Mouse (Mus musculus) embryonic facial prominence, embryonic 10.5 days (tissue): ENCODE data around the gene Gpm6a. TPM values are rescaled to one million over a fixed set of nuclear protein-coding genes. Genes with fewer than 3 reads are reported as not detected.

Experiments used
- DNase-seq: peaks from one replicate; pipeline ENCODE4 v3.0.0-alpha.2; 2017; ENCODE audit warnings: low spot score
- H3K27ac ChIP-seq: fragments of 300-500 bp; sonication (generic); replicated peaks from 2 replicates; pipeline ENCODE4 v1.5.1; 2016; ENCODE audit warnings: mild to moderate bottlenecking
- H3K27me3 ChIP-seq: fragments of 300-500 bp; sonication (generic); replicated peaks from 2 replicates; pipeline ENCODE4 v1.6.1; 2016; ENCODE audit warnings: low read depth, mild to moderate bottlenecking; ENCODE audit not compliant: poor library complexity, severe bottlenecking
- H3K36me3 ChIP-seq: fragments of 300-500 bp; sonication (generic); replicated peaks from 2 replicates; pipeline ENCODE4 v1.6.1; 2016; ENCODE audit warnings: mild to moderate bottlenecking, moderate library complexity
- H3K4me1 ChIP-seq: fragments of 300-500 bp; sonication (generic); 2 replicates; pipeline ENCODE4 v1.6.1; 2016
- H3K4me3 ChIP-seq: fragments of 300-500 bp; sonication (generic); 2 replicates; pipeline ENCODE4 v1.5.1; 2016; ENCODE audit warnings: mild to moderate bottlenecking, moderate library complexity
- H3K9me3 ChIP-seq: fragments of 300-500 bp; sonication (generic); 2 replicates; pipeline ENCODE4 v1.6.1; 2016; ENCODE audit warnings: mild to moderate bottlenecking
- WGBS: fragments of 180-500 bp; shearing (Covaris S2); methylation state at CpG from one replicate; pipeline ENCODE4 v1.1.7; 2016; 5-methylcytosine and 5-hydroxymethylcytosine counted together
- polyA plus RNA-seq: library from polyadenylated mRNA; unstranded; fragments of >200 nt; fragmentation: Nextera tagmentation; extraction: Ambion mirVana; gene quantifications from 2 replicates; pipeline ENCODE4 v1.2.1, GENCODE M21; 2016

Gene Gpm6a
- polyA plus RNA-seq, 1 experiment from 2014 or later, result 15.7 TPM

GRCm38 (mm10) chr8:54975020-54975419 lies 20.4 kb downstream of the Gpm6a start:
- no peaks in the 10 kb centered on the region for H3K27me3 ChIP-seq
- H3K36me3 ChIP-seq, result no peaks in the 10 kb centered on the region
- no peaks in the 10 kb centered on the region for H3K9me3 ChIP-seq
- no peak overlapping the region for H3K4me3 ChIP-seq
- WGBS, result 76% methylated on average over 1 of the region's 1 CpGs
- no peak overlapping the region for H3K27ac ChIP-seq
- H3K4me1 ChIP-seq, result no peaks in the 10 kb centered on the region; the same call in 1 of the 2 replicates
- DNase-seq, result no peak

- H3K4me1 ChIP-seq, result no peaks in the 10 kb centered on the region; the same call in 1 of the 2 replicates
- no peak overlapping the region for H3K27ac ChIP-seq
- no peak for DNase-seq
- H3K4me3 ChIP-seq, result no peak overlapping the region
- H3K9me3 ChIP-seq, result no peaks in the 10 kb centered on the region
- no peaks in the 10 kb centered on the region for H3K36me3 ChIP-seq
- 45% methylated on average over 2 of the region's 2 CpGs for WGBS
- no peaks in the 10 kb centered on the region for H3K27me3 ChIP-seq
Measured at GRCm38 (mm10) chr8:54975506-54975905, 20.9 kb downstream of the Gpm6a start.

GRCm38 (mm10) chr8:54975927-54976326 lies 21.3 kb downstream of the Gpm6a start:
- DNase-seq, result no peak
- no peaks in the 10 kb centered on the region for H3K36me3 ChIP-seq
- no peaks in the 10 kb centered on the region for H3K27me3 ChIP-seq
- WGBS, result 82% methylated on average over 2 of the region's 2 CpGs
- no peak overlapping the region for H3K27ac ChIP-seq
- H3K4me1 ChIP-seq, result no peaks in the 10 kb centered on the region; the same call in 1 of the 2 replicates
- H3K4me3 ChIP-seq, result no peak overlapping the region
- no peaks in the 10 kb centered on the region for H3K9me3 ChIP-seq

- Histone ChIP-seq H3K4me1 (no peaks in the 10 kb centered on the region; the same call in 1 of the 2 replicates), H3K27me3 (no peaks in the 10 kb centered on the region), H3K9me3 (no peaks in the 10 kb centered on the region), H3K27ac (no peak overlapping the region), H3K4me3 (no peak overlapping the region), H3K36me3 (no peaks in the 10 kb centered on the region)
- no peak for DNase-seq
- 35% methylated on average over 1 of the region's 1 CpGs for WGBS
Measured at GRCm38 (mm10) chr8:54976663-54977062, 22.0 kb downstream of the Gpm6a start.

GRCm38 (mm10) chr8:54986791-54987190 lies 32.1 kb downstream of the Gpm6a start:
- Histone ChIP-seq H3K4me3 (no peak overlapping the region), H3K36me3 (no peaks in the 10 kb centered on the region), H3K9me3 (no peaks in the 10 kb centered on the region), H3K27me3 (no peaks in the 10 kb centered on the region), H3K4me1 (no peaks in the 10 kb centered on the region), H3K27ac (no peak overlapping the region)
- 64% methylated on average over 2 of the region's 2 CpGs for WGBS
- DNase-seq, result no peak

GRCm38 (mm10) chr8:54989093-54989492 lies 34.5 kb downstream of the Gpm6a start:
- H3K4me3 ChIP-seq, result no peak overlapping the region
- no peaks in the 10 kb centered on the region for H3K9me3 ChIP-seq
- H3K27me3 ChIP-seq, result no peaks in the 10 kb centered on the region
- WGBS, result 27% methylated on average over 2 of the region's 2 CpGs
- H3K27ac ChIP-seq, result no peak overlapping the region
- H3K36me3 ChIP-seq, result no peaks in the 10 kb centered on the region
- no peaks in the 10 kb centered on the region for H3K4me1 ChIP-seq
- DNase-seq, result no peak

- H3K4me1 ChIP-seq, result no peaks in the 10 kb centered on the region
- no peaks in the 10 kb centered on the region for H3K9me3 ChIP-seq
- no peak overlapping the region for H3K27ac ChIP-seq
- no peaks in the 10 kb centered on the region for H3K36me3 ChIP-seq
- H3K4me3 ChIP-seq, result no peak overlapping the region
- no peak for DNase-seq
- WGBS, result 76% methylated on average over 3 of the region's 3 CpGs
- H3K27me3 ChIP-seq, result no peaks in the 10 kb centered on the region
Measured at GRCm38 (mm10) chr8:54991840-54992609, 37.4 kb downstream of the Gpm6a start.

GRCm38 (mm10) chr8:54995662-54996061 lies 41.0 kb downstream of the Gpm6a start:
- no peak for DNase-seq
- H3K36me3 ChIP-seq, result no peaks in the 10 kb centered on the region
- no peaks in the 10 kb centered on the region for H3K9me3 ChIP-seq
- H3K27me3 ChIP-seq, result no peaks in the 10 kb centered on the region
- no peak overlapping the region for H3K4me3 ChIP-seq
- no peaks in the 10 kb centered on the region for H3K4me1 ChIP-seq
- 82% methylated on average over 1 of the region's 1 CpGs for WGBS
- H3K27ac ChIP-seq, result no peak overlapping the region

GRCm38 (mm10) chr8:55002398-55002797 lies 47.8 kb downstream of the Gpm6a start:
- Histone ChIP-seq H3K27me3 (no peaks in the 10 kb centered on the region), H3K36me3 (no peaks in the 10 kb centered on the region), H3K4me3 (no peak overlapping the region), H3K9me3 (no peaks in the 10 kb centered on the region), H3K27ac (no peak overlapping the region), H3K4me1 (no peaks in the 10 kb centered on the region)
- WGBS, result 87% methylated on average over 1 of the region's 1 CpGs
- no peak for DNase-seq

- WGBS, result 54% methylated on average over 2 of the region's 2 CpGs
- H3K4me3 ChIP-seq, result no peak overlapping the region
- H3K27ac ChIP-seq, result no peak overlapping the region
Measured at GRCm38 (mm10) chr8:55002946-55003345, 48.3 kb downstream of the Gpm6a start.

GRCm38 (mm10) chr8:55012228-55012627 lies 57.6 kb downstream of the Gpm6a start:
- H3K27me3 ChIP-seq, result no peaks in the 10 kb centered on the region
- H3K36me3 ChIP-seq, result no peaks in the 10 kb centered on the region
- H3K9me3 ChIP-seq, result no peaks in the 10 kb centered on the region
- 76% methylated on average over 2 of the region's 2 CpGs for WGBS
- no peak overlapping the region for H3K27ac ChIP-seq
- H3K4me1 ChIP-seq, result no peaks in the 10 kb centered on the region
- no peak overlapping the region for H3K4me3 ChIP-seq
- DNase-seq, result no peak

More at GRCm38 (mm10) chr8:55002946-55003345, 48.3 kb downstream of the Gpm6a start:
- Histone ChIP-seq H3K9me3 (no peaks in the 10 kb centered on the region), H3K27me3 (no peaks in the 10 kb centered on the region), H3K36me3 (no peaks in the 10 kb centered on the region), H3K4me1 (no peaks in the 10 kb centered on the region)
- DNase-seq, result no peak

- Histone ChIP-seq H3K36me3 (no peaks in the 10 kb centered on the region), H3K9me3 (no peaks in the 10 kb centered on the region), H3K4me1 (no peaks in the 10 kb centered on the region), H3K4me3 (no peak overlapping the region), H3K27me3 (no peaks in the 10 kb centered on the region), H3K27ac (no peak overlapping the region)
- no peak for DNase-seq
- 81% methylated on average over 1 of the region's 1 CpGs for WGBS
Measured at GRCm38 (mm10) chr8:55017071-55017470, 62.4 kb downstream of the Gpm6a start.

GRCm38 (mm10) chr8:55025851-55026660 lies 71.4 kb downstream of the Gpm6a start:
- Histone ChIP-seq H3K27me3 (no peaks in the 10 kb centered on the region), H3K27ac (no peak overlapping the region), H3K4me3 (no peak overlapping the region), H3K9me3 (no peaks in the 10 kb centered on the region), H3K4me1 (no peaks in the 10 kb centered on the region), H3K36me3 (no peaks in the 10 kb centered on the region)
- DNase-seq, result no peak
- WGBS, result 70% methylated on average over 10 of the region's 10 CpGs
